Mouse (Mus musculus): Measurements from ENCODE around the gene Trim25. TPM values are rescaled to one million over a fixed set of nuclear protein-coding genes. Genes with fewer than 3 reads are reported as not detected.

The Trim25 gene
- polyA plus RNA-seq, 1 experiment: 47.3 TPM

GRCm38 (mm10) chr11:89055931-89056690, 56.9 kb downstream of the Trim25 start:
- Histone ChIP-seq H3K27ac (ENCODE audit: insufficient read depth, low read length) (no peak overlapping the region), H3K36me3 (ENCODE audit: control insufficient read depth, insufficient read depth, low read length, poor library complexity, severe bottlenecking) (peaks cover 51% of the 10 kb centered on the region), H3K27me3 (ENCODE audit: control insufficient read depth, insufficient read depth, low read length, poor library complexity, severe bottlenecking) (no peaks in the 10 kb centered on the region), H3K4me1 (ENCODE audit: control insufficient read depth, insufficient read depth, low read length) (no peaks in the 10 kb centered on the region), H3K4me3 (ENCODE audit: low read depth, low read length) (no peak overlapping the region), H3K9me3 (replicated peaks; ENCODE audit: control insufficient read depth, insufficient read depth, low read length, poor library complexity, severe bottlenecking) (no peaks in the 10 kb centered on the region), H3K9ac (ENCODE audit: low read depth, poor library complexity, severe bottlenecking) (no peak overlapping the region)
- no peak for TF ChIP-seq POLR2A (IDR thresholded peaks at IDR 0.05; ENCODE audit: insufficient read depth, low read length)

- TF ChIP-seq POLR2A (IDR thresholded peaks at IDR 0.05; ENCODE audit: insufficient read depth, low read length) (no peak), CTCF (IDR thresholded peaks at IDR 0.05; ENCODE audit: low read depth, low read length) (peak; percentile 50)
- H3K4me3 ChIP-seq (ENCODE audit: low read depth, low read length): peak overlapping the region; percentile 45
- H3K4me1 ChIP-seq (ENCODE audit: control insufficient read depth, insufficient read depth, low read length): no peaks in the 10 kb centered on the region
- H3K9me3 ChIP-seq (replicated peaks; ENCODE audit: control insufficient read depth, insufficient read depth, low read length, poor library complexity, severe bottlenecking): no peaks in the 10 kb centered on the region
- 0 out of 2 replicates have a peak overlapping the region, but pooled peaks have one; percentile 77 for H3K9ac ChIP-seq (ENCODE audit: low read depth, poor library complexity, severe bottlenecking)
- H3K27me3 ChIP-seq (ENCODE audit: control insufficient read depth, insufficient read depth, low read length, poor library complexity, severe bottlenecking): no peaks in the 10 kb centered on the region
- peaks cover 34% of the 10 kb centered on the region for H3K36me3 ChIP-seq (ENCODE audit: control insufficient read depth, insufficient read depth, low read length, poor library complexity, severe bottlenecking)
- no peak overlapping the region for H3K27ac ChIP-seq (ENCODE audit: insufficient read depth, low read length)
Measured at GRCm38 (mm10) chr11:89058515-89059270, 59.5 kb downstream of the Trim25 start.

- Histone ChIP-seq H3K4me3 (ENCODE audit: low read depth, low read length) (peak overlapping the region; percentile 82), H3K27me3 (ENCODE audit: control insufficient read depth, insufficient read depth, low read length, poor library complexity, severe bottlenecking) (no peaks in the 10 kb centered on the region), H3K27ac (ENCODE audit: insufficient read depth, low read length) (no peak overlapping the region), H3K9ac (ENCODE audit: low read depth, poor library complexity, severe bottlenecking) (peak overlapping the region; percentile 77), H3K36me3 (ENCODE audit: control insufficient read depth, insufficient read depth, low read length, poor library complexity, severe bottlenecking) (peaks cover 22% of the 10 kb centered on the region), H3K9me3 (replicated peaks; ENCODE audit: control insufficient read depth, insufficient read depth, low read length, poor library complexity, severe bottlenecking) (no peaks in the 10 kb centered on the region), H3K4me1 (ENCODE audit: control insufficient read depth, insufficient read depth, low read length) (no peaks in the 10 kb centered on the region)
- TF ChIP-seq EP300 (IDR thresholded peaks at IDR 0.05; ENCODE audit: insufficient read depth, low read depth, low read length): no peak
- no peak for TF ChIP-seq POLR2A (IDR thresholded peaks at IDR 0.05; ENCODE audit: insufficient read depth, low read length)
- no peak for TF ChIP-seq CTCF (IDR thresholded peaks at IDR 0.05; ENCODE audit: low read depth, low read length)
Measured at GRCm38 (mm10) chr11:89059919-89060422, 60.8 kb downstream of the Trim25 start.

- no peak overlapping the region for H3K27ac ChIP-seq (ENCODE audit: insufficient read depth, low read length)
- TF ChIP-seq EP300 (IDR thresholded peaks at IDR 0.05; ENCODE audit: insufficient read depth, low read depth, low read length) (no peak), POLR2A (IDR thresholded peaks at IDR 0.05; ENCODE audit: insufficient read depth, low read length) (peak; percentile 58), CTCF (IDR thresholded peaks at IDR 0.05; ENCODE audit: low read depth, low read length) (no peak)
- H3K36me3 ChIP-seq (ENCODE audit: control insufficient read depth, insufficient read depth, low read length, poor library complexity, severe bottlenecking): peaks cover 17% of the 10 kb centered on the region
- no peaks in the 10 kb centered on the region for H3K27me3 ChIP-seq (ENCODE audit: control insufficient read depth, insufficient read depth, low read length, poor library complexity, severe bottlenecking)
- H3K9me3 ChIP-seq (replicated peaks; ENCODE audit: control insufficient read depth, insufficient read depth, low read length, poor library complexity, severe bottlenecking): no peaks in the 10 kb centered on the region
- H3K4me1 ChIP-seq (ENCODE audit: control insufficient read depth, insufficient read depth, low read length): no peaks in the 10 kb centered on the region
- H3K4me3 ChIP-seq (ENCODE audit: low read depth, low read length): peak overlapping the region; percentile 82
- peak overlapping the region; percentile 77 for H3K9ac ChIP-seq (ENCODE audit: low read depth, poor library complexity, severe bottlenecking)
Measured at GRCm38 (mm10) chr11:89060423-89061089, 61.4 kb downstream of the Trim25 start.

GRCm38 (mm10) chr11:89061362-89061761, 62.2 kb downstream of the Trim25 start:
- no peak overlapping the region for H3K9ac ChIP-seq (ENCODE audit: low read depth, poor library complexity, severe bottlenecking)
- H3K4me1 ChIP-seq (ENCODE audit: control insufficient read depth, insufficient read depth, low read length): no peaks in the 10 kb centered on the region
- H3K27ac ChIP-seq (ENCODE audit: insufficient read depth, low read length): no peak overlapping the region; the same call in 1 of the 2 replicates
- no peaks in the 10 kb centered on the region for H3K9me3 ChIP-seq (replicated peaks; ENCODE audit: control insufficient read depth, insufficient read depth, low read length, poor library complexity, severe bottlenecking)
- TF ChIP-seq CTCF (IDR thresholded peaks at IDR 0.05; ENCODE audit: low read depth, low read length) (no peak), POLR2A (IDR thresholded peaks at IDR 0.05; ENCODE audit: insufficient read depth, low read length) (no peak), EP300 (IDR thresholded peaks at IDR 0.05; ENCODE audit: insufficient read depth, low read depth, low read length) (no peak)
- no peak overlapping the region for H3K4me3 ChIP-seq (ENCODE audit: low read depth, low read length)
- H3K27me3 ChIP-seq (ENCODE audit: control insufficient read depth, insufficient read depth, low read length, poor library complexity, severe bottlenecking): no peaks in the 10 kb centered on the region
- H3K36me3 ChIP-seq (ENCODE audit: control insufficient read depth, insufficient read depth, low read length, poor library complexity, severe bottlenecking): peaks cover 10% of the 10 kb centered on the region

Data from ES-Bruce4 (cell line).